Mouse (Mus musculus): ENCODE results near the gene Cdk18. TPM values are rescaled to one million over a fixed set of nuclear protein-coding genes. Genes with fewer than 3 reads are reported as not detected.

Gene Cdk18
- polyA plus RNA-seq, 1 experiment: 69.3 TPM

GRCm38 (mm10) chr1:132067261-132068255 lies 71.9 kb downstream of the Cdk18 start, which contains the start of gene Mfsd4a:
Gene Mfsd4a (minus strand): TSS chr1:132068062.
- H3K36me3 ChIP-seq (ENCODE audit: control insufficient read depth, insufficient read depth, low read length): no peaks in the 10 kb centered on the region
- H3K4me1 ChIP-seq (ENCODE audit: control insufficient read depth, insufficient read depth, low read length): no peaks in the 10 kb centered on the region
- 2% methylated on average over 80 of the region's 80 CpGs for WGBS
- H3K27me3 ChIP-seq (replicated peaks; ENCODE audit: control insufficient read depth, insufficient read depth, low read length): no peaks in the 10 kb centered on the region
- TF ChIP-seq CTCF (conservative IDR thresholded peaks at IDR 0.05; ENCODE audit: insufficient read depth, insufficient read length, low read depth, low read length) (0 out of 2 replicates have a peak, but pooled peaks have one; percentile 9), POLR2A (IDR thresholded peaks at IDR 0.05; ENCODE audit: low read depth, low read length) (no peak)
- H3K27ac ChIP-seq (ENCODE audit: insufficient read depth, low read depth, low read length): peak within 1 kb of the TSS; percentile 74
- peak; percentile 55 for DNase-seq
- H3K4me3 ChIP-seq (ENCODE audit: insufficient read depth, low read depth, low read length): peak within 1 kb of the TSS; percentile 61

- TF ChIP-seq CTCF (conservative IDR thresholded peaks at IDR 0.05; ENCODE audit: insufficient read depth, insufficient read length, low read depth, low read length): no peak
- no peak for TF ChIP-seq POLR2A (IDR thresholded peaks at IDR 0.05; ENCODE audit: low read depth, low read length)
- 81% methylated on average over 8 of the region's 8 CpGs for WGBS
- H3K4me3 ChIP-seq (ENCODE audit: insufficient read depth, low read depth, low read length): no peak overlapping the region
- H3K36me3 ChIP-seq (ENCODE audit: control insufficient read depth, insufficient read depth, low read length): no peaks in the 10 kb centered on the region
- H3K27ac ChIP-seq (ENCODE audit: insufficient read depth, low read depth, low read length): 0 out of 2 replicates have a peak overlapping the region, but pooled peaks have one; percentile 4
- no peaks in the 10 kb centered on the region for H3K27me3 ChIP-seq (replicated peaks; ENCODE audit: control insufficient read depth, insufficient read depth, low read length)
- no peak for DNase-seq
- peaks cover 7% of the 10 kb centered on the region; the same call in 1 of the 2 replicates for H3K4me1 ChIP-seq (ENCODE audit: control insufficient read depth, insufficient read depth, low read length)
Measured at GRCm38 (mm10) chr1:132065475-132066172, 73.9 kb downstream of the Cdk18 start.

DNA sequence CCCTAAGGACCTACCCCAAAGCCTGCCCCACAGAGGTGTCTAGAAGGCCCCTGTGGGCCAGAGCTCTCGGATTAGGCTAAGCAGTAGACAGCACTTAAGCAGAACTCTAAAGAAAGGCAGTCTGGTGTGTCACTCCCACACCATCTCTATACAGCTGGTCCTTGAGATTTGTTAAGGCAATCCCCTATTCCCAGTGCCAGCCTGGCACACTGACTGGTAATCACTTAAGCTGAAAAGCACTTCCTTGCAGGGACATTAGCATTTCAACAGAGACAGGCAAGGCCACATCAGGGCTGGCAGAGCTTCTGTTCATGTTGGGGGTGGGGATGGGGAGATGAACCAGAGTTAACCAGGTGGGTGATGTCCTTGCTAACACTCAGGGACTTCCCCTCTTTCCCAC lies 74.5 kb downstream of the Cdk18 start:
- DNase-seq: no peak

DNA sequence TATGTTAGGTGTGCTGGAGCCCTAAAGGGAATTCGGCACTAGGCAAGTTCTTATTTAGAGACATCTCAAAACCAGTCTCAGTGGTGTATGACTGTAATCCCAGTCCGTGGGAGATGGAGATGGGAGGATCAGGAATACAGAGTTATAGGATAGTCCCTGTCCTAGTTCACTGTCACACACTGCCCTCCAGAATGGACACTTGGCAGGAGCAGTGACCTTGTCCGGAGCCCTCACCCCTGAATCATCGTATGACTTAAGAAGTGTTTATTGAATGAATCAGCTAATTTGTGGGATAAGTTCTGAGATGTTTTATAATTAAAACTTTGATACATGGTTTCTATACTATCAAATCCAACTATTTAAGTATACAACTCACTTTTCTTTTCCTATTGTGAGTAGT lies 76.4 kb downstream of the Cdk18 start:
- DNase-seq: no peak
- Histone ChIP-seq H3K27me3 (replicated peaks; ENCODE audit: control insufficient read depth, insufficient read depth, low read length) (no peaks in the 10 kb centered on the region), H3K36me3 (ENCODE audit: control insufficient read depth, insufficient read depth, low read length) (no peaks in the 10 kb centered on the region), H3K4me1 (ENCODE audit: control insufficient read depth, insufficient read depth, low read length) (peaks cover 7% of the 10 kb centered on the region; the same call in 1 of the 2 replicates), H3K4me3 (ENCODE audit: insufficient read depth, low read depth, low read length) (no peak overlapping the region), H3K27ac (ENCODE audit: insufficient read depth, low read depth, low read length) (peak overlapping the region; percentile 79)
- TF ChIP-seq POLR2A (IDR thresholded peaks at IDR 0.05; ENCODE audit: low read depth, low read length) (no peak), CTCF (conservative IDR thresholded peaks at IDR 0.05; ENCODE audit: insufficient read depth, insufficient read length, low read depth, low read length) (no peak)
- 69% methylated on average over 4 of the region's 4 CpGs for WGBS

More for the DNA sequence above, 74.5 kb downstream of the Cdk18 start:
- Histone ChIP-seq H3K27ac (ENCODE audit: insufficient read depth, low read depth, low read length) (0 out of 2 replicates have a peak overlapping the region, but pooled peaks have one; percentile 4), H3K4me1 (ENCODE audit: control insufficient read depth, insufficient read depth, low read length) (peaks cover 7% of the 10 kb centered on the region; the same call in 1 of the 2 replicates), H3K36me3 (ENCODE audit: control insufficient read depth, insufficient read depth, low read length) (no peaks in the 10 kb centered on the region), H3K27me3 (replicated peaks; ENCODE audit: control insufficient read depth, insufficient read depth, low read length) (no peaks in the 10 kb centered on the region), H3K4me3 (ENCODE audit: insufficient read depth, low read depth, low read length) (no peak overlapping the region)
- no peak for TF ChIP-seq POLR2A (IDR thresholded peaks at IDR 0.05; ENCODE audit: low read depth, low read length)
- TF ChIP-seq CTCF (conservative IDR thresholded peaks at IDR 0.05; ENCODE audit: insufficient read depth, insufficient read length, low read depth, low read length): no peak
- 78% methylated on average over 1 of the region's 1 CpGs for WGBS

Other genes with a start within 250 kb of the Cdk18 start
- gene Nucks1, start 229.2 kb downstream of the Cdk18 start, polyA plus RNA-seq (2012; rRNA removed): 8.4 and 14.3 TPM in 2 replicates
- 30.5 and 37.8 TPM in 2 replicates for gene Slc45a3, start 176.7 kb downstream of the Cdk18 start, polyA plus RNA-seq (2012; rRNA removed)
- gene Elk4, start 132.1 kb downstream of the Cdk18 start, polyA plus RNA-seq (2012; rRNA removed): 18.4 and 27.8 TPM in 2 replicates
- gene Mfsd4a, start 71.6 kb downstream of the Cdk18 start, polyA plus RNA-seq (2012; rRNA removed): 64.1 and 84.5 TPM in 2 replicates
- not detected in 2 replicates for gene Lemd1, start 51.7 kb upstream of the Cdk18 start, polyA plus RNA-seq (2012; rRNA removed)
- gene AC124108.1, start 51.8 kb upstream of the Cdk18 start, polyA plus RNA-seq (2012; rRNA removed): not detected in 2 replicates
- gene Gm10188, start 90.1 kb upstream of the Cdk18 start, polyA plus RNA-seq (2012; rRNA removed): not detected in 2 replicates
- gene Klhdc8a, start 158.9 kb upstream of the Cdk18 start, polyA plus RNA-seq (2012; rRNA removed): 15.7 and 17.7 TPM in 2 replicates
- 56.1 and 73.7 TPM in 2 replicates for gene Nuak2, start 176.4 kb upstream of the Cdk18 start, polyA plus RNA-seq (2012; rRNA removed)

All from kidney, adult 2 months (tissue).